Mouse (Mus musculus) macrophage (primary cell): ENCODE measurements around the gene Adam1a. TPM values are rescaled to one million over a fixed set of nuclear protein-coding genes. Genes with fewer than 3 reads are reported as not detected.

ENCODE experiments used
- H3K27ac ChIP-seq: fragments of 350-480 bp; formaldehyde crosslinking; 2 replicates; pipeline ENCODE4 v1.9.0; 2021
- H3K36me3 ChIP-seq: fragments of 350-480 bp; formaldehyde crosslinking; 2 replicates; pipeline ENCODE4 v1.9.0; 2021; ENCODE audit errors: inconsistent target
- H3K4me3 ChIP-seq: fragments of 350-480 bp; formaldehyde crosslinking; 2 replicates; pipeline ENCODE4 v1.9.0; 2021; ENCODE audit errors: inconsistent target
- H3K79me2 ChIP-seq: fragments of 350-480 bp; formaldehyde crosslinking; 2 replicates; pipeline ENCODE4 v1.9.0; 2021; ENCODE audit errors: inconsistent target
- WGBS: methylation state at CpG from one replicate; pipeline ENCODE4 v1.1.7; 2026; ENCODE audit warnings: inconsistent platforms; ENCODE audit not compliant: missing documents; 5-methylcytosine and 5-hydroxymethylcytosine counted together
- polyA plus RNA-seq: library from polyadenylated mRNA; stranded (reverse); fragments of 250-400 nt; gene quantifications from 3 replicates; pipeline ENCODE4 v1.2.4, GENCODE M21; 2018; ENCODE audit warnings: inconsistent platforms
- total RNA-seq, 78 experiments: library from RNA; depleted of rRNA; stranded (reverse); fragments of 250-400 nt; gene quantifications; 1 replicate in 9 of 78; 2 replicates in 24 of 78; 3 replicates in 43 of 78; 4 replicates in 2 of 78; pipeline ENCODE4 v1.2.4; 2018; ENCODE audit warnings: inconsistent platforms in 56 of 78

The Adam1a gene
- total RNA-seq (2018; cell fraction: chromatin; rRNA removed) = 10 to 100 TPM in 24 of 26 experiments, 1 to 10 TPM in 2; 7.8 to 42.6 (median 23.9) TPM
- total RNA-seq (2018; cell fraction: cytosol; rRNA removed) = 1 to 10 TPM in 4 of 26 experiments, under 1 TPM in 22; 0.09 to 1.9 (median 0.30) TPM
- total RNA-seq (2018; cell fraction: nucleus; rRNA removed) = 10 to 100 TPM in 17 of 26 experiments, 1 to 10 TPM in 9; 6.1 to 29.4 (median 13.1) TPM
- polyA plus RNA-seq = 0.40 to 1.5 TPM (median 0.95 TPM) in 3 replicates

GRCm38 (mm10) chr5:121544910-121545792 is at the start of gene Adam1a, which contains the start of gene Gm42878:
TSS of gene Adam1a (minus strand) at chr5:121545482.
TSS of gene Gm42878 (minus strand) at chr5:121545482.
- WGBS = 1% methylated on average over 41 of the region's 97 CpGs
- Histone ChIP-seq H3K79me2 (peaks cover 49% of the 10 kb centered on the region), H3K4me3 (peak within 1 kb of the TSS; percentile 92), H3K36me3 (no peaks in the 10 kb centered on the region), H3K27ac (peak within 1 kb of the TSS; percentile 32; the same call in 1 of the 2 replicates)

GRCm38 (mm10) chr5:121594714-121595313 is 49.5 kb upstream of the Adam1a start:
- 73% methylated on average over 6 of the region's 6 CpGs for whole genome bisulfite sequencing
- Histone ChIP-seq H3K36me3 (0 out of 2 replicates have a peak, but pooled peaks cover 7% of the 10 kb centered on the region), H3K27ac (peak overlapping the region; percentile 87), H3K79me2 (peaks cover 34% of the 10 kb centered on the region), H3K4me3 (no peak overlapping the region)

- H3K4me3 ChIP-seq = peak within 1 kb of the TSS; percentile 69
- peaks cover 45% of the 10 kb centered on the region for H3K79me2 ChIP-seq
- 0 out of 2 replicates have a peak, but pooled peaks cover 8% of the 10 kb centered on the region for H3K36me3 ChIP-seq
- peak within 1 kb of the TSS; percentile 87 for H3K27ac ChIP-seq
- WGBS = 2% methylated on average over 47 of the region's 47 CpGs
These were observed 48.4 kb upstream of the Adam1a start, which contains the start of gene Aldh2 for GRCm38 (mm10) chr5:121593451-121594401. TSS of gene Aldh2 (minus strand) at chr5:121593824.

- Histone ChIP-seq H3K27ac (peak overlapping the region; percentile 44), H3K79me2 (peaks cover 53% of the 10 kb centered on the region), H3K36me3 (0 out of 2 replicates have a peak, but pooled peaks cover 8% of the 10 kb centered on the region), H3K4me3 (peak overlapping the region; percentile 69)
- 2% methylated on average over 30 of the region's 33 CpGs for WGBS
These were observed 47.6 kb upstream of the Adam1a start for GRCm38 (mm10) chr5:121592816-121593407.

GRCm38 (mm10) chr5:121592064-121592815 is 47.0 kb upstream of the Adam1a start:
- H3K79me2 ChIP-seq = peaks cover 60% of the 10 kb centered on the region
- peak overlapping the region; percentile 69 for H3K4me3 ChIP-seq
- 0 out of 2 replicates have a peak, but pooled peaks cover 8% of the 10 kb centered on the region for H3K36me3 ChIP-seq
- H3K27ac ChIP-seq = peak overlapping the region; percentile 44
- whole genome bisulfite sequencing = 28% methylated on average over 11 of the region's 11 CpGs

GRCm38 (mm10) chr5:121591417-121592063 is 46.3 kb upstream of the Adam1a start:
- 0 out of 2 replicates have a peak overlapping the region, but pooled peaks have one; percentile 44 for H3K27ac ChIP-seq
- H3K4me3 ChIP-seq = peak overlapping the region; percentile 69; the same call in 1 of the 2 replicates
- 36% methylated on average over 11 of the region's 11 CpGs for WGBS
- 0 out of 2 replicates have a peak, but pooled peaks cover 8% of the 10 kb centered on the region for H3K36me3 ChIP-seq
- H3K79me2 ChIP-seq = peaks cover 66% of the 10 kb centered on the region

GRCm38 (mm10) chr5:121589928-121590327 is 44.6 kb upstream of the Adam1a start:
- Histone ChIP-seq H3K4me3 (no peak overlapping the region), H3K79me2 (peaks cover 79% of the 10 kb centered on the region), H3K36me3 (0 out of 2 replicates have a peak, but pooled peaks cover 8% of the 10 kb centered on the region), H3K27ac (no peak overlapping the region)
- 87% methylated on average over 5 of the region's 6 CpGs for WGBS

- H3K27ac ChIP-seq = peak overlapping the region; percentile 78
- 0 out of 2 replicates have a peak, but pooled peaks cover 8% of the 10 kb centered on the region for H3K36me3 ChIP-seq
- H3K4me3 ChIP-seq = peak overlapping the region; percentile 0; the same call in 1 of the 2 replicates
- WGBS = under 1% methylated on average over 6 of the region's 6 CpGs
- H3K79me2 ChIP-seq = peaks cover 94% of the 10 kb centered on the region
These were observed 41.2 kb upstream of the Adam1a start for GRCm38 (mm10) chr5:121586400-121587039.

GRCm38 (mm10) chr5:121585699-121586098 is 40.4 kb upstream of the Adam1a start:
- H3K27ac ChIP-seq = peak overlapping the region; percentile 78
- no peak overlapping the region for H3K4me3 ChIP-seq
- WGBS = 80% methylated on average over 5 of the region's 5 CpGs
- peaks cover 9% of the 10 kb centered on the region for H3K36me3 ChIP-seq
- peaks cover 94% of the 10 kb centered on the region for H3K79me2 ChIP-seq

GRCm38 (mm10) chr5:121585005-121585404 is 39.7 kb upstream of the Adam1a start:
- Histone ChIP-seq H3K79me2 (peaks cover 94% of the 10 kb centered on the region), H3K27ac (peak overlapping the region; percentile 78), H3K36me3 (peaks cover 11% of the 10 kb centered on the region), H3K4me3 (no peak overlapping the region)
- WGBS = 87% methylated on average over 10 of the region's 10 CpGs

GRCm38 (mm10) chr5:121583765-121584501 is 38.7 kb upstream of the Adam1a start:
- Histone ChIP-seq H3K4me3 (peak overlapping the region; percentile 10; the same call in 1 of the 2 replicates), H3K27ac (peak overlapping the region; percentile 78), H3K79me2 (peaks cover 92% of the 10 kb centered on the region), H3K36me3 (peaks cover 18% of the 10 kb centered on the region)
- WGBS = 9% methylated on average over 10 of the region's 12 CpGs
